Mouse (Mus musculus) limb, embryonic 15.5 days (tissue): Measurements from ENCODE around the gene Fam129c. TPM values are rescaled to one million over a fixed set of nuclear protein-coding genes. Genes with fewer than 3 reads are reported as not detected.

ENCODE experiments used
- ATAC-seq: fragments of 200-750 bp; cut with Nextera tagmentation; 2 replicates; pipeline ENCODE4 v1.8.0; 2017; ENCODE audit warnings: low read depth, moderate TSS enrichment; ENCODE audit not compliant: insufficient number of reproducible peaks, low FRiP score, low TSS enrichment
- H3K27ac ChIP-seq: fragments of 300-500 bp; sonication (generic); 2 replicates; pipeline ENCODE4 v1.5.1; 2015; ENCODE audit warnings: moderate library complexity, mild to moderate bottlenecking, inconsistent platforms
- H3K27me3 ChIP-seq: fragments of 300-500 bp; sonication (generic); 2 replicates; pipeline ENCODE4 v1.6.1; 2015; ENCODE audit warnings: inconsistent platforms
- H3K36me3 ChIP-seq: fragments of 300-500 bp; sonication (generic); 2 replicates; pipeline ENCODE4 v1.6.1; 2015; ENCODE audit warnings: inconsistent platforms
- H3K4me1 ChIP-seq: fragments of 300-500 bp; sonication (generic); 2 replicates; pipeline ENCODE4 v1.6.1; 2015; ENCODE audit warnings: inconsistent platforms
- H3K4me2 ChIP-seq: fragments of 300-500 bp; sonication (generic); 2 replicates; pipeline ENCODE4 v1.6.1; 2015; ENCODE audit warnings: mild to moderate bottlenecking, inconsistent platforms
- H3K4me3 ChIP-seq: fragments of 300-500 bp; sonication (generic); 2 replicates; pipeline ENCODE4 v1.5.1; 2015; ENCODE audit warnings: mild to moderate bottlenecking, inconsistent platforms
- H3K9ac ChIP-seq: fragments of 300-500 bp; sonication (generic); 2 replicates; pipeline ENCODE4 v1.6.1; 2015; ENCODE audit warnings: inconsistent platforms
- H3K9me3 ChIP-seq: fragments of 300-500 bp; sonication (generic); 2 replicates; pipeline ENCODE4 v1.6.1; 2016; ENCODE audit warnings: inconsistent platforms
- WGBS: fragments of 180-500 bp; shearing (Covaris S2); methylation state at CpG from one replicate; pipeline ENCODE4 v1.1.7; 2015; 5-methylcytosine and 5-hydroxymethylcytosine counted together
- polyA plus RNA-seq: library from polyadenylated mRNA; unstranded; fragments of >200 nt; fragmentation: Nextera tagmentation; extraction: Ambion mirVana; gene quantifications from 2 replicates; pipeline ENCODE4 v1.2.1, GENCODE M21; 2015

Fam129c gene
- 5.0 and 5.9 TPM in 2 replicates for polyA plus RNA-seq

- H3K36me3 ChIP-seq = peaks cover 19% of the 10 kb centered on the region
- 84% methylated on average over 3 of the region's 3 CpGs for WGBS
- no peak for ATAC-seq
- no peak within 1 kb of the TSS for H3K9ac ChIP-seq
- H3K4me1 ChIP-seq = peaks cover 37% of the 10 kb centered on the region
- no peak within 1 kb of the TSS for H3K4me3 ChIP-seq
- H3K27me3 ChIP-seq = peaks cover 18% of the 10 kb centered on the region
- no peak within 1 kb of the TSS for H3K4me2 ChIP-seq
- H3K9me3 ChIP-seq = no peaks in the 10 kb centered on the region; the same call in 1 of the 2 replicates
- no peak within 1 kb of the TSS; the same call in 1 of the 2 replicates for H3K27ac ChIP-seq
These were observed at the start of gene Fam129c for GRCm38 (mm10) chr8:71597451-71597850. TSS of gene Fam129c (plus strand) at chr8:71597648.

- Histone ChIP-seq H3K9ac (no peak overlapping the region), H3K27ac (no peak overlapping the region), H3K4me1 (no peaks in the 10 kb centered on the region), H3K27me3 (peaks cover 5% of the 10 kb centered on the region), H3K4me3 (no peak overlapping the region), H3K36me3 (peaks cover 32% of the 10 kb centered on the region), H3K9me3 (no peaks in the 10 kb centered on the region), H3K4me2 (no peak overlapping the region)
- WGBS = 62% methylated on average over 7 of the region's 7 CpGs
- no peak for ATAC-seq
These were observed 46.7 kb upstream of the Fam129c start for GRCm38 (mm10) chr8:71550754-71551153.

- Histone ChIP-seq H3K4me1 (no peaks in the 10 kb centered on the region), H3K27ac (no peak overlapping the region), H3K4me2 (no peak overlapping the region), H3K9ac (no peak overlapping the region), H3K27me3 (peaks cover 25% of the 10 kb centered on the region), H3K9me3 (no peaks in the 10 kb centered on the region), H3K4me3 (no peak overlapping the region), H3K36me3 (peaks cover 14% of the 10 kb centered on the region)
- ATAC-seq = no peak
- WGBS = 44% methylated on average over 6 of the region's 6 CpGs
These were observed 44.7 kb upstream of the Fam129c start for GRCm38 (mm10) chr8:71552770-71553169.

- H3K36me3 ChIP-seq = peaks cover 4% of the 10 kb centered on the region; the same call in 1 of the 2 replicates
- H3K27me3 ChIP-seq = peaks cover 38% of the 10 kb centered on the region
- no peaks in the 10 kb centered on the region for H3K9me3 ChIP-seq
- 72% methylated on average over 6 of the region's 6 CpGs for WGBS
- H3K4me3 ChIP-seq = no peak overlapping the region
- peaks cover 10% of the 10 kb centered on the region for H3K4me1 ChIP-seq
- no peak overlapping the region for H3K9ac ChIP-seq
- no peak for ATAC-seq
- H3K27ac ChIP-seq = no peak overlapping the region
- no peak overlapping the region for H3K4me2 ChIP-seq
These were observed 43.4 kb upstream of the Fam129c start for GRCm38 (mm10) chr8:71554001-71554400.

GRCm38 (mm10) chr8:71554644-71555043 is 42.8 kb upstream of the Fam129c start:
- Histone ChIP-seq H3K36me3 (no peaks in the 10 kb centered on the region), H3K9ac (no peak overlapping the region), H3K4me2 (no peak overlapping the region), H3K27ac (no peak overlapping the region), H3K4me3 (no peak overlapping the region), H3K9me3 (no peaks in the 10 kb centered on the region), H3K4me1 (peaks cover 13% of the 10 kb centered on the region), H3K27me3 (peaks cover 44% of the 10 kb centered on the region)
- no peak for ATAC-seq
- 81% methylated on average over 2 of the region's 2 CpGs for WGBS

GRCm38 (mm10) chr8:71558071-71558957 is 39.1 kb upstream of the Fam129c start, which contains the start of gene Tmem221:
TSS of gene Tmem221 (minus strand) at chr8:71558871.
- WGBS = 5% methylated on average over 70 of the region's 70 CpGs
- Histone ChIP-seq H3K4me3 (peak within 1 kb of the TSS; percentile 40), H3K27ac (no peak within 1 kb of the TSS), H3K9me3 (no peaks in the 10 kb centered on the region), H3K36me3 (no peaks in the 10 kb centered on the region), H3K9ac (peak within 1 kb of the TSS; percentile 28; the same call in 1 of the 2 replicates), H3K27me3 (peaks cover 78% of the 10 kb centered on the region), H3K4me1 (peaks cover 23% of the 10 kb centered on the region), H3K4me2 (peak within 1 kb of the TSS; percentile 69)
- ATAC-seq = no peak

- H3K36me3 ChIP-seq = no peaks in the 10 kb centered on the region
- no peaks in the 10 kb centered on the region for H3K9me3 ChIP-seq
- 2% methylated on average over 24 of the region's 24 CpGs for WGBS
- peak; percentile 32; the same call in 1 of the 2 replicates for ATAC-seq
- peak overlapping the region; percentile 28; the same call in 1 of the 2 replicates for H3K9ac ChIP-seq
- peaks cover 84% of the 10 kb centered on the region for H3K27me3 ChIP-seq
- peak overlapping the region; percentile 69 for H3K4me2 ChIP-seq
- H3K27ac ChIP-seq = no peak overlapping the region
- H3K4me3 ChIP-seq = peak overlapping the region; percentile 40
- peaks cover 23% of the 10 kb centered on the region for H3K4me1 ChIP-seq
These were observed 38.3 kb upstream of the Fam129c start for GRCm38 (mm10) chr8:71558958-71559690.

GRCm38 (mm10) chr8:71560071-71560470 is 37.4 kb upstream of the Fam129c start:
- Histone ChIP-seq H3K9me3 (no peaks in the 10 kb centered on the region), H3K36me3 (no peaks in the 10 kb centered on the region), H3K4me2 (no peak overlapping the region), H3K4me1 (peaks cover 23% of the 10 kb centered on the region), H3K27ac (no peak overlapping the region), H3K9ac (no peak overlapping the region), H3K4me3 (no peak overlapping the region), H3K27me3 (peaks cover 87% of the 10 kb centered on the region)
- no peak for ATAC-seq
- WGBS = 75% methylated on average over 3 of the region's 3 CpGs

GRCm38 (mm10) chr8:71560765-71561164 is 36.7 kb upstream of the Fam129c start:
- peaks cover 84% of the 10 kb centered on the region for H3K27me3 ChIP-seq
- no peaks in the 10 kb centered on the region for H3K36me3 ChIP-seq
- H3K9ac ChIP-seq = no peak overlapping the region
- 84% methylated on average over 5 of the region's 5 CpGs for WGBS
- no peak overlapping the region for H3K4me3 ChIP-seq
- no peaks in the 10 kb centered on the region for H3K9me3 ChIP-seq
- no peak overlapping the region for H3K4me2 ChIP-seq
- no peak overlapping the region for H3K27ac ChIP-seq
- peaks cover 23% of the 10 kb centered on the region for H3K4me1 ChIP-seq
- ATAC-seq = no peak

- H3K4me3 ChIP-seq = no peak overlapping the region
- no peak for ATAC-seq
- H3K9me3 ChIP-seq = no peaks in the 10 kb centered on the region
- no peaks in the 10 kb centered on the region for H3K36me3 ChIP-seq
- 4% methylated on average over 15 of the region's 15 CpGs for WGBS
- no peak overlapping the region for H3K27ac ChIP-seq
- H3K4me2 ChIP-seq = no peak overlapping the region
- peaks cover 83% of the 10 kb centered on the region for H3K27me3 ChIP-seq
- H3K9ac ChIP-seq = no peak overlapping the region
- H3K4me1 ChIP-seq = peaks cover 23% of the 10 kb centered on the region
These were observed 36.0 kb upstream of the Fam129c start for GRCm38 (mm10) chr8:71561401-71561800.

GRCm38 (mm10) chr8:71562751-71563150 is 34.7 kb upstream of the Fam129c start:
- no peaks in the 10 kb centered on the region for H3K9me3 ChIP-seq
- H3K4me2 ChIP-seq = peak overlapping the region; percentile 54
- ATAC-seq = no peak
- H3K36me3 ChIP-seq = no peaks in the 10 kb centered on the region
- H3K9ac ChIP-seq = no peak overlapping the region
- peak overlapping the region; percentile 32 for H3K4me3 ChIP-seq
- H3K4me1 ChIP-seq = peaks cover 23% of the 10 kb centered on the region
- no peak overlapping the region for H3K27ac ChIP-seq
- 1% methylated on average over 33 of the region's 33 CpGs for WGBS
- peaks cover 77% of the 10 kb centered on the region for H3K27me3 ChIP-seq

- H3K27me3 ChIP-seq = peaks cover 73% of the 10 kb centered on the region
- peaks cover 21% of the 10 kb centered on the region for H3K4me1 ChIP-seq
- no peak for ATAC-seq
- H3K9ac ChIP-seq = no peak overlapping the region
- no peaks in the 10 kb centered on the region for H3K36me3 ChIP-seq
- WGBS = 86% methylated on average over 4 of the region's 4 CpGs
- no peak overlapping the region for H3K4me2 ChIP-seq
- H3K4me3 ChIP-seq = no peak overlapping the region
- H3K27ac ChIP-seq = no peak overlapping the region
- no peaks in the 10 kb centered on the region for H3K9me3 ChIP-seq
These were observed 33.5 kb upstream of the Fam129c start for GRCm38 (mm10) chr8:71563992-71564391.
